Mouse (Mus musculus) MEL (cell line): ENCODE data around the gene Lypd4. TPM values are rescaled to one million over a fixed set of nuclear protein-coding genes. Genes with fewer than 3 reads are reported as not detected.

Source experiments
- DNase-seq: peaks from one replicate; pipeline ENCODE4 v3.0.0; 2011; ENCODE audit warnings: low read depth, low spot score
- H3K27ac ChIP-seq: 2 replicates; pipeline ENCODE4 v1.5.1; 2012; ENCODE audit warnings: low read depth, mild to moderate bottlenecking, control low read depth, low read length, moderate library complexity; ENCODE audit not compliant: control insufficient read depth
- H3K27me3 ChIP-seq, 2 experiments: fragments of 150-350 bp in 1 of 2; sonication (generic) in 1 of 2; 2 replicates each; pipeline ENCODE4 v1.6.1; 2012; ENCODE audit warnings: low read length in 2 of 2, mild to moderate bottlenecking in 2 of 2, improper control_type of control experiment in 1 of 2, moderate library complexity in 1 of 2; ENCODE audit not compliant: insufficient read depth in 2 of 2, control insufficient read depth in 1 of 2
- H3K36me3 ChIP-seq, 2 experiments: 2 replicates each; pipeline ENCODE4 v1.6.1; 2012 to 2014; ENCODE audit warnings: low read length in 2 of 2, improper control_type of control experiment in 1 of 2, inconsistent platforms in 1 of 2, mild to moderate bottlenecking in 1 of 2; ENCODE audit not compliant: insufficient read depth in 2 of 2, control insufficient read depth in 1 of 2
- H3K4me1 ChIP-seq, 2 experiments: fragments of 150-350 bp in 1 of 2; sonication (generic) in 1 of 2; 2 replicates each; pipeline ENCODE4 v1.6.1; 2012; ENCODE audit warnings: low read length in 2 of 2, improper control_type of control experiment in 1 of 2, mild to moderate bottlenecking in 1 of 2; ENCODE audit not compliant: insufficient read depth in 2 of 2, control insufficient read depth in 1 of 2
- H3K4me3 ChIP-seq, 2 experiments: fragments of 150-350 bp in 1 of 2; sonication (generic) in 1 of 2; 2 replicates each; pipeline ENCODE4 v1.5.1; 2012; ENCODE audit warnings: low read depth in 2 of 2, low read length in 2 of 2, mild to moderate bottlenecking in 2 of 2, moderate library complexity in 2 of 2, control low read depth in 1 of 2, improper control_type of control experiment in 1 of 2; ENCODE audit not compliant: control insufficient read depth in 1 of 2, insufficient read depth in 1 of 2
- H3K79me2 ChIP-seq: 2 replicates; pipeline ENCODE4 v1.6.1; 2012; ENCODE audit warnings: mild to moderate bottlenecking, low read length, moderate library complexity; ENCODE audit not compliant: control insufficient read depth, poor library complexity, insufficient read depth
- H3K9ac ChIP-seq: 2 replicates; pipeline ENCODE4 v1.6.1; 2012; ENCODE audit warnings: low read depth, mild to moderate bottlenecking, control low read depth, low read length, moderate library complexity; ENCODE audit not compliant: control insufficient read depth, poor library complexity, severe bottlenecking
- H3K9me3 ChIP-seq: fragments of 150-350 bp; sonication (generic); replicated peaks from 2 replicates; pipeline ENCODE4 v1.6.1; 2012; ENCODE audit warnings: mild to moderate bottlenecking, low read length, improper control_type of control experiment, moderate library complexity; ENCODE audit not compliant: insufficient read depth
- BHLHE40 ChIP-seq: IDR thresholded peaks from 2 replicates; pipeline ENCODE4 v1.6.1; 2012; ENCODE audit warnings: low read depth, mild to moderate bottlenecking, inconsistent platforms, low read length, improper control_type of control experiment, borderline replicate concordance
- CHD1 ChIP-seq: IDR thresholded peaks from 2 replicates; pipeline ENCODE4 v1.6.1; 2012; ENCODE audit warnings: low read depth, mild to moderate bottlenecking, inconsistent platforms, low read length, improper control_type of control experiment
- CHD2 ChIP-seq: IDR thresholded peaks from 2 replicates; pipeline ENCODE4 v1.6.1; 2011; ENCODE audit warnings: low read length, improper control_type of control experiment
- ELF1 ChIP-seq: IDR thresholded peaks from 2 replicates; pipeline ENCODE4 v1.6.1; 2014; ENCODE audit warnings: low read depth, mild to moderate bottlenecking, inconsistent platforms, low read length, improper control_type of control experiment, moderate library complexity
- GATA1 ChIP-seq: IDR thresholded peaks from 2 replicates; pipeline ENCODE4 v1.6.1; 2011; ENCODE audit warnings: low read depth, low read length, improper control_type of control experiment
- HCFC1 ChIP-seq: IDR thresholded peaks from 2 replicates; pipeline ENCODE4 v1.6.1; 2012; ENCODE audit warnings: low read depth, mild to moderate bottlenecking, inconsistent platforms, low read length, improper control_type of control experiment, moderate library complexity
- JUND ChIP-seq: IDR thresholded peaks from 2 replicates; pipeline ENCODE4 v1.6.1; 2011; ENCODE audit warnings: low read depth, mild to moderate bottlenecking, improper control_type of control experiment, low read length
- KAT2A ChIP-seq: conservative IDR thresholded peaks from 2 replicates; pipeline ENCODE4 v1.6.1; 2012; ENCODE audit warnings: low read depth, low read length, improper control_type of control experiment, inconsistent platforms
- MAFK ChIP-seq: IDR thresholded peaks from 2 replicates; pipeline ENCODE4 v1.6.1; 2011; ENCODE audit warnings: low read depth, mild to moderate bottlenecking, low read length, improper control_type of control experiment, borderline replicate concordance
- MXI1 ChIP-seq: IDR thresholded peaks from 2 replicates; pipeline ENCODE4 v1.6.1; 2011; ENCODE audit warnings: mild to moderate bottlenecking, low read depth, low read length, improper control_type of control experiment
- MYB ChIP-seq: IDR thresholded peaks from 2 replicates; pipeline ENCODE4 v1.6.1; 2011; ENCODE audit warnings: mild to moderate bottlenecking, low read depth, low read length, improper control_type of control experiment
- NRF1 ChIP-seq: IDR thresholded peaks from 2 replicates; pipeline ENCODE4 v1.6.1; 2014; ENCODE audit warnings: low read depth, mild to moderate bottlenecking, inconsistent platforms, low read length, improper control_type of control experiment, moderate library complexity; ENCODE audit not compliant: poor library complexity, insufficient read depth, severe bottlenecking
- POLR2AphosphoS5 ChIP-seq: IDR thresholded peaks from 2 replicates; pipeline ENCODE4 v1.6.1; 2012; ENCODE audit warnings: low read depth, borderline replicate concordance, mild to moderate bottlenecking, inconsistent platforms, low read length, moderate library complexity, mixed read lengths
- RAD21 ChIP-seq: IDR thresholded peaks from 2 replicates; pipeline ENCODE4 v1.6.1; 2011; ENCODE audit warnings: mild to moderate bottlenecking, low read depth, low read length, improper control_type of control experiment
- RCOR1 ChIP-seq: IDR thresholded peaks from 2 replicates; pipeline ENCODE4 v1.6.1; 2012; ENCODE audit warnings: low read depth, mild to moderate bottlenecking, inconsistent platforms, low read length, improper control_type of control experiment
- SIN3A ChIP-seq: IDR thresholded peaks from 2 replicates; pipeline ENCODE4 v1.6.1; 2012; ENCODE audit warnings: low read length, improper control_type of control experiment, inconsistent platforms
- SMC3 ChIP-seq: IDR thresholded peaks from 2 replicates; pipeline ENCODE4 v1.6.1; 2011; ENCODE audit warnings: low read depth, low read length, improper control_type of control experiment
- TBP ChIP-seq: IDR thresholded peaks from 2 replicates; pipeline ENCODE4 v1.8.0; 2011; ENCODE audit warnings: low read depth, low read length, improper control_type of control experiment
- ZKSCAN1 ChIP-seq: IDR thresholded peaks from 2 replicates; pipeline ENCODE4 v1.6.1; 2012; ENCODE audit warnings: low read depth, mild to moderate bottlenecking, inconsistent platforms, low read length, improper control_type of control experiment, moderate library complexity
- ZMIZ1 ChIP-seq: IDR thresholded peaks from 2 replicates; pipeline ENCODE4 v1.6.1; 2012; ENCODE audit warnings: low read depth, mild to moderate bottlenecking, inconsistent platforms, low read length, improper control_type of control experiment, moderate library complexity
- ZNF384 ChIP-seq: IDR thresholded peaks from 2 replicates; pipeline ENCODE4 v1.6.1; 2012; ENCODE audit warnings: low read depth, mild to moderate bottlenecking, inconsistent platforms, low read length, improper control_type of control experiment
- polyA plus RNA-seq, 2 experiments: library from polyadenylated mRNA; stranded (reverse) in 1 of 2; unstranded in 1 of 2; fragments of >175 nt in 1 of 2; fragments of >200 nt in 1 of 2; gene quantifications; 2 replicates each; pipeline versions ENCODE4 v1.2.1 to v1.2.4; 2012; ENCODE audit warnings: low replicate concordance in 2 of 2, low read depth in 1 of 2; ENCODE audit not compliant: insufficient read length in 2 of 2, insufficient read depth in 1 of 2, missing spikeins in 1 of 2
- total RNA-seq: library from RNA; depleted of rRNA; stranded (reverse); fragments of 300-350 nt; gene quantifications from 2 replicates; pipeline ENCODE4 v1.2.3, GENCODE M21; 2012; rRNA removed

The Lypd4 gene
- total RNA-seq: not detected in 2 replicates
- not detected for polyA plus RNA-seq

DNA sequence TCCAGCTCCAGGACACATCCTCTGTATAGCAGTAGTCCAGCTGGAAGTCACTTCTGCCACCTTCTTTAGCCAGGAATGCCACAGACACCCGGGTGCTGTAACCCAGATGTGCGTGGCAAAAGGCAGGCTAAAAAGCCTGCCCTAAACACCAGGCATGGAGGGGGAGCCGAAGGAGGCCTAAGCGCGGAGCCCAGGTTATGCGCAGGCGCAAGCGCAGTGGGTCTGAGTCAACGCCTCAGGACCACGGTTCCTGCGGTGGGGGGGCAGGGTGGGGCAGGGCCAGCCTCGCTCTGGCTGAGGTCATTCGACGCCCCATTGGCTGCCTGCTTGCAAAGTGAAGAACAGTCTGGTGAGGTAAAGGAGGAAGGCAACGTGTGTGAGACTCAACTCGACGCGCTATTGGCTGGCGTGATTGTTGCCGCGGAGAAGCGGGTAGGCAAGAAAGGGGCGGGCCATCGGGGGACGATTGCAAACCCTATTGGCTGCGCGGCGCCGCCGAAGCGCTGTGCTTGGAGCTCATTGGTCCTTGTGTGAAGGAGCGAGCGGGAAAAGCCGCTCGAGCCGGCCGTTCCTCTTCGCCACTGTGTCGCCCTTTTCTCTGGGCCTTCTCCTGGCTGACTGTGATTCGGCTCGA lies at the start of gene Lypd4, which contains the start of gene Dmrtc2:
Lypd4 (minus strand) TSS at position 410 of the 634 bp plus-strand sequence.
Dmrtc2 (plus strand) TSS at position 526 of the 634 bp plus-strand sequence.
- H3K27me3 ChIP-seq: peaks cover 5 to 16% of the 10 kb centered on the region in 2 experiments
- H3K79me2 ChIP-seq: no peaks in the 10 kb centered on the region

DNA sequence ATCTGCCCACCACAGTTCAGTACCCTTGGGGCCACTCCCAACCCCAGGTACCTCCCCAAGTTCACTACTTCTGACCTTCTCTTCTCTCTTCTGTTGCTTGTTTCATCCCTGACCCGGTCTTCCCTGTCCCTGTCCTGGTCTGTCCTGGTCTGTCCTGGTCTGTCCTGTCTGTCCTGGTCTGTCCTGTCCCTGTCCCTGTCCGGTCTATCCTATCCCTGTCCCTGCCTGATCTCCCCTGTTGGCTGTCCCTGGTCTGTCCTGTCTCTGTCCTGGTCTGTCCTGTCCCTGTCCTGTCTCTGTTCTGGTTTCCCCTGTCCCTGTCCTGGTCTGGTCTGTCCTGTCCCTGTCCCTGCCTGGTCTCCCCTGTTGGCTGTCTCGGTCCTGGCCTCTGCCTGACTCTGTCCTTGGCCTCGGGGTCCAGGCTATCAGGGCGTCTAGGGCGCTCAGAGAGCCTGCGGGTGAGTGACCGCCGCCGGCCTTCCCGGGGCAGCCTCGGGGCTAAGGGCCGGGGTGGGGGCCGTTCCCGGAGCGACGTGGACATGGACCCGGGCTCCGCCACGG lies 49.1 kb upstream of the Lypd4 start:
- H3K27ac ChIP-seq: no peak overlapping the region
- no peak for DNase-seq
- no peaks in the 10 kb centered on the region for H3K27me3 ChIP-seq
- no peaks in the 10 kb centered on the region for H3K4me1 ChIP-seq
- no peak overlapping the region for H3K4me3 ChIP-seq
- TF ChIP-seq TBP: no peak
- TF ChIP-seq SMC3: no peak
- no peak for TF ChIP-seq SIN3A
- TF ChIP-seq ZNF384: no peak
- TF ChIP-seq MYB: no peak
- TF ChIP-seq ELF1: no peak
- no peak for TF ChIP-seq JUND
- no peak for TF ChIP-seq HCFC1
- no peak for TF ChIP-seq ZKSCAN1
- TF ChIP-seq RCOR1: no peak
- TF ChIP-seq MXI1: no peak
- no peak for TF ChIP-seq CHD1
- TF ChIP-seq GATA1: no peak
- peaks cover 0 to 2% of the 10 kb centered on the region in 2 experiments; a peak in 1 of 4 replicates for H3K36me3 ChIP-seq
- no peaks in the 10 kb centered on the region for H3K9me3 ChIP-seq
- H3K9ac ChIP-seq: no peak overlapping the region
- H3K79me2 ChIP-seq: no peaks in the 10 kb centered on the region

More for the DNA sequence above, at the start of gene Lypd4, which contains the start of gene Dmrtc2:
- H3K4me3 ChIP-seq: no peak within 1 kb of the TSS
- no peak for DNase-seq
- H3K36me3 ChIP-seq: no peaks in the 10 kb centered on the region
- H3K9me3 ChIP-seq: no peaks in the 10 kb centered on the region
- no peaks in the 10 kb centered on the region for H3K4me1 ChIP-seq
- no peak within 1 kb of the TSS for H3K9ac ChIP-seq
- no peak within 1 kb of the TSS for H3K27ac ChIP-seq
- TF ChIP-seq POLR2AphosphoS5 (no peak), KAT2A (no peak), HCFC1 (no peak), SIN3A (no peak), CHD2 (no peak), RAD21 (no peak), NRF1 (no peak), BHLHE40 (no peak), GATA1 (no peak), MAFK (no peak), ZMIZ1 (no peak)
- TF ChIP-seq, all 39 proteins: peak for 0
